In the genomic region with DNA sequence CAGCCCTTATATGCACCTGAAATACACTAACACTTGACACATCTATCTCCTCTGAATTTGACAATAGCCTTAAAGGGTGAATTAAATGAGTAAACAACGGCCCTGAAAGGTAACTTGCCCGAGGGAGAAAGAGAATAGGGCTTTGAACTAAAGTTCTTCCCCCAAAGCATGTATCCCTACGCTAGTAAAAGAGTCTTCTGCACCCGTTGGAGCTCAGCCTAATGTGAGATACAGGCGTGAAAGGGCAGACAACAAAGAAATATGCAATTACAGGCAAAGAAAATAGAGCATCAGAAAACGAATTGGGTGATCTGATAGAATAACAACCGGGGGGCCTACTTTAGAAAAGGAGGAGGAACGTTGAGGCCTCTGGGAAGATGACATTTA, we compare ENCODE assay signal across 9 mouse cellular contexts. TPM values are rescaled to one million over a fixed set of nuclear protein-coding genes. Genes with fewer than 3 reads are reported as not detected.
A peak's percentile ranks its signal among the peaks of the same experiment; 100 is the strongest.
DNase-seq lines count a peak whose midpoint lies in the region; ATAC-seq and TF ChIP-seq lines count a peak whose summit lies in the region.
"Had no signal": no experiment of that assay in that cellular context is flagged by ENCODE, and none has a peak within 500 bp of the region (broad histone marks: within the 10 kb centered on the region; RNA-seq: fewer than 3 reads in every experiment).

No protein-coding gene starts in this region.

- peaks cover 23% of the 10 kb centered on the region for H3K4me1 ChIP-seq in kidney, embryonic 16.5 days (ENCODE audit: insufficient read depth, low read length)
- H3K4me1 ChIP-seq in bone marrow, adult 2 months (ENCODE audit: control insufficient read depth, insufficient read depth, low read length), result no peaks in the 10 kb centered on the region; the same call in 1 of the 2 replicates
- H3K4me1 ChIP-seq in hindbrain, embryonic 15.5 days (replicated peaks), result peaks cover 22% of the 10 kb centered on the region
- H3K4me1 ChIP-seq in midbrain, postnatal 0 days (ENCODE audit: insufficient read depth, low read length), result peaks cover 8% of the 10 kb centered on the region; the same call in 1 of the 2 replicates

- H3K9me3 ChIP-seq in kidney, embryonic 16.5 days (ENCODE audit: low read length), result no peaks in the 10 kb centered on the region
- no peaks in the 10 kb centered on the region for H3K9me3 ChIP-seq in hindbrain, embryonic 15.5 days
- no peaks in the 10 kb centered on the region for H3K9me3 ChIP-seq in midbrain, postnatal 0 days (ENCODE audit: low read length)

- no peak for TF ChIP-seq POLR2A in bone marrow, adult 2 months (IDR thresholded peaks at IDR 0.05; ENCODE audit: borderline replicate concordance, control insufficient read depth, low read depth, low read length)

- H3K27me3 ChIP-seq in kidney, embryonic 16.5 days (ENCODE audit: insufficient read depth, low read length), result no peaks in the 10 kb centered on the region
- no peaks in the 10 kb centered on the region for H3K27me3 ChIP-seq in hindbrain, embryonic 15.5 days
- no peaks in the 10 kb centered on the region for H3K27me3 ChIP-seq in midbrain, postnatal 0 days (ENCODE audit: insufficient read depth, low read length)

- TF ChIP-seq CTCF in bone marrow, adult 2 months (IDR thresholded peaks at IDR 0.05; ENCODE audit: control insufficient read depth, insufficient read depth, low read length), result no peak
- TF ChIP-seq CTCF in midbrain, postnatal 0 days (IDR thresholded peaks at IDR 0.05), result no peak

- no peak for ATAC-seq in kidney, embryonic 16.5 days (ENCODE audit: low FRiP score, low TSS enrichment)
- ATAC-seq in hindbrain, embryonic 15.5 days (ENCODE audit: low FRiP score, low read depth), result no peak
- no peak for ATAC-seq in midbrain, postnatal 0 days (ENCODE audit: low FRiP score)
- no peak for ATAC-seq in inflammation-experienced regulatory T-cells, adult 6 months

- peak overlapping the region; percentile 93 for H3K27ac ChIP-seq in kidney, embryonic 16.5 days (ENCODE audit: low read length)
- H3K27ac ChIP-seq in bone marrow, adult 2 months (ENCODE audit: control insufficient read depth, insufficient read depth, low read depth, low read length, poor library complexity), result peak overlapping the region; percentile 93
- H3K27ac ChIP-seq in hindbrain, embryonic 15.5 days (replicated peaks), result peak overlapping the region; percentile 91
- H3K27ac ChIP-seq in midbrain, postnatal 0 days (ENCODE audit: low read depth, low read length), result peak overlapping the region; percentile 96

- 3% methylated on average over 8 of the region's 8 CpGs for WGBS in kidney, embryonic 16.5 days
- WGBS in bone marrow, adult 2 months, result 3% methylated on average over 8 of the region's 8 CpGs
- WGBS in hindbrain, embryonic 15.5 days, result 2% methylated on average over 8 of the region's 8 CpGs
- 6% methylated on average over 8 of the region's 8 CpGs for WGBS in midbrain, postnatal 0 days

- peak overlapping the region; percentile 98 for H3K4me3 ChIP-seq in kidney, embryonic 16.5 days (ENCODE audit: low read length)
- H3K4me3 ChIP-seq in bone marrow, adult 2 months (replicated peaks; ENCODE audit: control insufficient read depth, low read depth, low read length), result peak overlapping the region; percentile 97
- H3K4me3 ChIP-seq in hindbrain, embryonic 15.5 days, result peak overlapping the region; percentile 58
- peak overlapping the region; percentile 99 for H3K4me3 ChIP-seq in midbrain, postnatal 0 days (ENCODE audit: low read depth, low read length)

- H3K4me2 ChIP-seq in kidney, embryonic 16.5 days (replicated peaks; ENCODE audit: low read depth, low read length), result peak overlapping the region; percentile 94
- H3K4me2 ChIP-seq in hindbrain, embryonic 15.5 days, result peak overlapping the region; percentile 78
- peak overlapping the region; percentile 82 for H3K4me2 ChIP-seq in midbrain, postnatal 0 days (ENCODE audit: low read depth, low read length, poor library complexity, severe bottlenecking)

- H3K36me3 ChIP-seq in kidney, embryonic 16.5 days (ENCODE audit: insufficient read depth, low read length), result no peaks in the 10 kb centered on the region
- H3K36me3 ChIP-seq in hindbrain, embryonic 15.5 days, result no peaks in the 10 kb centered on the region
- peaks cover 2% of the 10 kb centered on the region; the same call in 1 of the 2 replicates for H3K36me3 ChIP-seq in midbrain, postnatal 0 days (ENCODE audit: insufficient read depth, low read length)

- no peak for DNase-seq in kidney, postnatal 36 days
- peak; percentile 10 for DNase-seq in midbrain, postnatal 0 days (ENCODE audit: low spot score)
- DNase-seq in left cerebral cortex, adult 8-10 months (ENCODE audit: low spot score in 2 of 2), result no peak
- no peak for DNase-seq in ovary, postnatal 14 days (ENCODE audit: low spot score)

- peak overlapping the region; percentile 95 for H3K9ac ChIP-seq in kidney, embryonic 16.5 days (replicated peaks; ENCODE audit: low read length)
- H3K9ac ChIP-seq in hindbrain, embryonic 15.5 days, result peak overlapping the region; percentile 74
- peak overlapping the region; percentile 99 for H3K9ac ChIP-seq in midbrain, postnatal 0 days (replicated peaks; ENCODE audit: low read length, poor library complexity, severe bottlenecking)

RNA-seq across cellular contexts. Expression of gene Trpc4ap, which starts 0.9 kb away (rescaled TPM):
- polyA plus RNA-seq in kidney, embryonic 16.5 days (2015; fragmentation: Nextera tagmentation; extraction: Ambion mirVana), result 135 and 143 TPM in 2 replicates
- 31.7 and 47.0 TPM in 2 replicates for polyA plus RNA-seq in bone marrow, adult 2 months (2011; ENCODE audit: insufficient read depth, insufficient read length, low replicate concordance, missing spikeins)
- 162 and 164 TPM in 2 replicates for polyA plus RNA-seq in hindbrain, embryonic 15.5 days (2015; fragmentation: Nextera tagmentation; extraction: Ambion mirVana)
- 148 and 155 TPM in 2 replicates for total RNA-seq in midbrain, postnatal 0 days (2014; rRNA removed)
- polyA plus RNA-seq in midbrain, postnatal 0 days (2015; fragmentation: Nextera tagmentation; extraction: Ambion mirVana), result 121 and 122 TPM in 2 replicates
- 10 to 100 TPM; 38.5 to 56.7 (median 43.8) TPM for polyA plus RNA-seq in inflammation-experienced regulatory T-cells, adult 6 months (2017; shearing (Covaris generic))
- total RNA-seq in left cerebral cortex, adult 8-10 months (2022), result 100 to 1,000 TPM; 148 to 150 (median 149) TPM

RNA-seq across cellular contexts. Expression of gene Edem2, which starts 37.9 kb away (rescaled TPM):
- polyA plus RNA-seq in kidney, embryonic 16.5 days (2015; fragmentation: Nextera tagmentation; extraction: Ambion mirVana), result 43.2 and 44.8 TPM in 2 replicates
- polyA plus RNA-seq in bone marrow, adult 2 months (2011; ENCODE audit: insufficient read depth, insufficient read length, low replicate concordance, missing spikeins), result 13.1 and 17.6 TPM in 2 replicates
- 39.9 and 42.4 TPM in 2 replicates for polyA plus RNA-seq in hindbrain, embryonic 15.5 days (2015; fragmentation: Nextera tagmentation; extraction: Ambion mirVana)
- total RNA-seq in midbrain, postnatal 0 days (2014; rRNA removed), result 41.1 and 44.5 TPM in 2 replicates
- polyA plus RNA-seq in midbrain, postnatal 0 days (2015; fragmentation: Nextera tagmentation; extraction: Ambion mirVana), result 33.0 and 35.7 TPM in 2 replicates
- 10 to 100 TPM; 38.5 to 41.2 (median 39.8) TPM for polyA plus RNA-seq in inflammation-experienced regulatory T-cells, adult 6 months (2017; shearing (Covaris generic))
- total RNA-seq in left cerebral cortex, adult 8-10 months (2022), result 10 to 100 TPM; 21.9 to 23.9 (median 23.3) TPM

RNA-seq across cellular contexts. Expression of gene Gm17581, which starts 44.3 kb away (rescaled TPM):
- not detected in 2 replicates for polyA plus RNA-seq in kidney, embryonic 16.5 days (2015; fragmentation: Nextera tagmentation; extraction: Ambion mirVana)
- polyA plus RNA-seq in bone marrow, adult 2 months (2011; ENCODE audit: insufficient read depth, insufficient read length, low replicate concordance, missing spikeins), result not detected in 2 replicates
- not detected in 2 replicates for polyA plus RNA-seq in hindbrain, embryonic 15.5 days (2015; fragmentation: Nextera tagmentation; extraction: Ambion mirVana)
- not detected in 2 replicates for total RNA-seq in midbrain, postnatal 0 days (2014; rRNA removed)
- polyA plus RNA-seq in midbrain, postnatal 0 days (2015; fragmentation: Nextera tagmentation; extraction: Ambion mirVana), result not detected in 2 replicates
- polyA plus RNA-seq in inflammation-experienced regulatory T-cells, adult 6 months (2017; shearing (Covaris generic)), result not detected
- not detected for total RNA-seq in left cerebral cortex, adult 8-10 months (2022)
- total RNA-seq: layer of hippocampus, adult 18-20 months had no signal

RNA-seq across cellular contexts. Expression of gene Procr, which starts 59.6 kb away (rescaled TPM):
- 13.0 and 13.1 TPM in 2 replicates for polyA plus RNA-seq in kidney, embryonic 16.5 days (2015; fragmentation: Nextera tagmentation; extraction: Ambion mirVana)
- polyA plus RNA-seq in bone marrow, adult 2 months (2011; ENCODE audit: insufficient read depth, insufficient read length, low replicate concordance, missing spikeins), result 1.6 TPM in 1 of 2 replicates, not detected in the other
- polyA plus RNA-seq in hindbrain, embryonic 15.5 days (2015; fragmentation: Nextera tagmentation; extraction: Ambion mirVana), result 2.9 and 4.1 TPM in 2 replicates
- total RNA-seq in midbrain, postnatal 0 days (2014; rRNA removed), result 1.5 TPM in 2 replicates
- polyA plus RNA-seq in midbrain, postnatal 0 days (2015; fragmentation: Nextera tagmentation; extraction: Ambion mirVana), result 2.5 and 2.9 TPM in 2 replicates
- under 1 TPM in 1 of 3 experiments, not detected in 2; 0.23 TPM for polyA plus RNA-seq in inflammation-experienced regulatory T-cells, adult 6 months (2017; shearing (Covaris generic))
- 1 to 10 TPM in 3 of 4 experiments, under 1 TPM in 1; 0.76 to 2.5 (median 1.9) TPM for total RNA-seq in left cerebral cortex, adult 8-10 months (2022)
